Mouse (Mus musculus): ENCODE measurements around the gene Trex1.

DNA sequence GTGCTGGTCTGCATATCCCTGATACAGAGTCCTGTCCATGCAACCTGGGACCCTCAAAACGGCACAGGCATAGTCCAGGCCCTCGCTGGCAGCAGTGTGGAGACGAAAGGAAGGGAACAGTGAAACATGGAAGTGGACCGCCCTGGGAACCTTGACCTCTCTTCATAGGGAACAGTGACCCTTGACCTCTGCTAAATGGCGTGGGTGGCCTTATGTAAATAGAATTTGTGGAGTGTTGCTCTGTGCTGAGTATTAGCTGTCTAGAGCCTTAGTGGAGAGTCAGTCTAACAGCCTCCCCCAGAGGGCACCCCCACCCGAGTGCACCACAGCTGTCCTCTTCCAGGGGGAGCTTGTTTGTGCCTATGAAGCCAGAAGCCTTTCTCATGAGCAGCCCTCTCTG lies 33.3 kb upstream of the Trex1 start:
- no peak for TF ChIP-seq CTCF (conservative IDR thresholded peaks at IDR 0.05; ENCODE audit: insufficient read depth, insufficient read length, low read depth, low read length)
- TF ChIP-seq POLR2A (IDR thresholded peaks at IDR 0.05; ENCODE audit: low read depth, low read length): no peak

Measured in kidney, adult 2 months (tissue).